Mouse (Mus musculus) neural tube, postnatal 0 days (tissue): Measurements from ENCODE around the gene Smarce1. TPM values are rescaled to one million over a fixed set of nuclear protein-coding genes. Genes with fewer than 3 reads are reported as not detected.

Experiments used
- polyA plus RNA-seq: library from polyadenylated mRNA; unstranded; fragments of >200 nt; fragmentation: Nextera tagmentation; extraction: Ambion mirVana; gene quantifications from 2 replicates; pipeline ENCODE4 v1.2.1, GENCODE M21; 2015

The Smarce1 gene
- 120 and 139 TPM in 2 replicates for polyA plus RNA-seq

DNA sequence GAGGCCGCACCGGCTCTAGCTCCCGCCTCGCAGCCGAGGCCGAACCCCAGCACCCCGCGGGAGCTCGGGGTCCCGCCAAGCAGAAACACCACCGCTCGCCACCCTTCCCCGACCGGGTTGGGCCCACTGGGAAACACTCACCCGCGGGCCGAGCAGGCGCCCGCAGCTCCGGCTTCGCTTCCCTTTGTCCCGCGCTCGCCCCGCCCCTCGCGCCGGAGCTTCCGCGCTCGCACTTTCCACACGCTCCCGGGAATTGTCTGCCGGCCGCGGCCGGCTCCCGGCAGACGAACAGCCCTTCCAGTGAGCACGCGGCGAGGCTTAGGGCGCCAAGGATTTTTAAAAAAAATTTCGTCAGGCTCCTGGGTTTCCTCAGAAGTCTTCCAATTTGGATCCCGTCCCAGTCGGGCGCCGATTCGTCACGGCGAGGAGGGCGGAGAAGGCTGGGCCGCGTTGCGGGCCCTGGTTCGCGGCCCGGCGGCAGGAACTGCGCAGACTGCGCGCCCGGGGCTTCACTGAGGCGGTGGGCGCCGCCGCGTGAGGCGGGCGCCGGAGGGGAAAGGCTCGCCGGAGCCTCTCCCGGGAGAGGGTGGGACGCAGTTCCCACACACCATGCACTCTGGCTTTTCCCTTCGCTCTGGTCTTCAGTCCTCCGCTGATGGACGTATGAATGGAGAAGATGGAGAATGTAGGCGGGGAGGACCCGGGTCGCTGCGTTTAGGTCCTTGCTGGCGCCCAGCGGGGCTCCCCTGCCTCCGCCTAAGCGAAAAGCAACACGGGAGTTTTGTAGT, at the start of gene Smarce1:
Smarce1 (minus strand) TSS at position 757 of the 788 bp plus-strand sequence.

GRCm38 (mm10) chr11:99243820-99244374, 13.1 kb upstream of the Smarce1 start, which contains the start of gene Krt222:
Krt222 (minus strand) TSS chr11:99244085.

Other genes with a start within 250 kb of the Smarce1 start
- gene Gjd3, start 248.0 kb downstream of the Smarce1 start, polyA plus RNA-seq = 4.8 and 5.7 TPM in 2 replicates
- 15.8 and 18.3 TPM in 2 replicates for gene Top2a, start 206.8 kb downstream of the Smarce1 start, polyA plus RNA-seq
- gene Igfbp4, start 189.8 kb downstream of the Smarce1 start, polyA plus RNA-seq = 108 and 116 TPM in 2 replicates
- gene Tns4, start 141.7 kb downstream of the Smarce1 start, polyA plus RNA-seq = 0.08 TPM in 1 of 2 replicates, not detected in the other
- not detected in 2 replicates for gene Ccr7, start 75.9 kb downstream of the Smarce1 start, polyA plus RNA-seq
- 14.1 and 15.5 TPM in 2 replicates for gene Krt222, start 13.1 kb upstream of the Smarce1 start, polyA plus RNA-seq
- 0.13 TPM in 1 of 2 replicates, not detected in the other for gene Krt24, start 54.2 kb upstream of the Smarce1 start, polyA plus RNA-seq
- gene Krt25, start 91.9 kb upstream of the Smarce1 start, polyA plus RNA-seq = 1.7 and 1.8 TPM in 2 replicates
- gene Krt26, start 106.9 kb upstream of the Smarce1 start, polyA plus RNA-seq = 0.30 and 0.69 TPM in 2 replicates
- gene Krt27, start 120.1 kb upstream of the Smarce1 start, polyA plus RNA-seq = 0.43 and 0.71 TPM in 2 replicates
- gene Krt28, start 143.9 kb upstream of the Smarce1 start, polyA plus RNA-seq = 0.45 and 0.55 TPM in 2 replicates
- 37.8 and 38.5 TPM in 2 replicates for gene Krt10, start 158.3 kb upstream of the Smarce1 start, polyA plus RNA-seq
- gene Krt12, start 191.2 kb upstream of the Smarce1 start, polyA plus RNA-seq = 0.21 and 0.27 TPM in 2 replicates
- gene Krt20, start 207.1 kb upstream of the Smarce1 start, polyA plus RNA-seq = 0.08 and 0.19 TPM in 2 replicates